Mouse (Mus musculus) layer of hippocampus, postnatal 14 days (tissue): Measurements from ENCODE around the gene Farp1. TPM values are rescaled to one million over a fixed set of nuclear protein-coding genes. Genes with fewer than 3 reads are reported as not detected.

Experiments used
- DNase-seq, 2 experiments: peaks; one replicate each; pipeline ENCODE4 v3.0.0; 2021 to 2022; ENCODE audit warnings: low spot score in 2 of 2, mixed read lengths in 1 of 2
- total RNA-seq, 2 experiments: library from RNA; stranded (reverse); gene quantifications; 2 replicates each; pipeline ENCODE4 v1.2.3; 2021

Farp1 gene
- total RNA-seq, 2 experiments from 2014 or later: 88.3 to 92.0 TPM

DNA sequence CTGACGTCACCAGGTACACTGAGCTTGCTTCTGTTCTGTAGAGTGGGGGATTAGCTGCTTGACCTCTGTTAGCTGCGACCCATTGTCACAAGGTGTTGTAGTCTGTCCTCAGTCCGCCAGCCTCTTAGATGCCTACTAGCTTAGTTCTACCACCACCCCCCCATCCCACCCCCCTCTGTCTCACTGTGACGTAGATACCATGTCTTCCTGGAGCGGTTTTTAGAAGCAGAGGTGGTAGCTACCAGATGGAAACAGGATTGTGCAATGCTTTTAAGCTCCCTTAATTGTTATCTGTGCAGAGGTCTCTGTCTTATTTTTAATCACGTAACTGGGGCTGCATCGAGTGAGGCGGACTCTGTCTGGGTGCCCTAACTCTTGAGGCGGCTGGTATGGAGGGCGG is 219.9 kb downstream of the Farp1 start:
- DNase-seq: no peak

DNA sequence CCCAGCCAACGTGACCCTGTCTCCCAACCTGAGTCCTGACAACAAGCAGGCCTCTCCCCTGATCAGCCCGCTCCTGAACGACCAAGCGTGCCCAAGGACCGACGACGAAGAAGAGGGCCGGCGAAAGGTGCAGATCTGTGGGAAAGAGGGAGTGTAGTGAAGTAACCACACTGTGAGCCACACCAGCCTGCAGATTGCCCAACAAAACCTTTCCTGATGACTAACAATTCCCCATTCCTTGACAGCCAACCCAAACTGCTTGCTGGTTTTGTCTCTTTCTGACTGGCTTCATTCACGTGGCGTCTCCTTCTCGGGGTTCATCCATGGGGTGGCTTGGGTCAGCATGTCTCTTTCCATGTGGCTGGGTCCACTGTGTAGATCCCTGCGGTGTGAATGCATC is 220.5 kb downstream of the Farp1 start:
- DNase-seq: no peak

DNA sequence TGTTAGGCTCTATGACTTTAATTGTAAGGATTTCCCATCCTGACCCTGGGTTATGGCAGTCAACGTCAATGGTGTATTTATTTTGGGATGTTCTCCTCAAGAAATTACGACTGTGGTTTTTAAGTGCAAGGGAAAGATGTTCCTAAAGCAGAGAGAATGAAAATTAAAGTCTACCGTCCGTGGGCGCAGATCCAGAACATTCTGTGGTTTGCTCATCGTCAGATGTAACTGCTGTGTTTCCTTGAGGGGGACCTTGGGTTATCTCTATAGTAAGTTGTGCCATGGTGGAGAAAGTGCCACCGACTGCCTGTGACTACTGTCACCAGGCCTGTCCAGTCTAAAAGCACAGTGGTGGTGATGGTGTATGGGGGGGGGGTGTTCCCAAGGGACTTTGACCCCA is 221.9 kb downstream of the Farp1 start:
- DNase-seq: no peak

DNA sequence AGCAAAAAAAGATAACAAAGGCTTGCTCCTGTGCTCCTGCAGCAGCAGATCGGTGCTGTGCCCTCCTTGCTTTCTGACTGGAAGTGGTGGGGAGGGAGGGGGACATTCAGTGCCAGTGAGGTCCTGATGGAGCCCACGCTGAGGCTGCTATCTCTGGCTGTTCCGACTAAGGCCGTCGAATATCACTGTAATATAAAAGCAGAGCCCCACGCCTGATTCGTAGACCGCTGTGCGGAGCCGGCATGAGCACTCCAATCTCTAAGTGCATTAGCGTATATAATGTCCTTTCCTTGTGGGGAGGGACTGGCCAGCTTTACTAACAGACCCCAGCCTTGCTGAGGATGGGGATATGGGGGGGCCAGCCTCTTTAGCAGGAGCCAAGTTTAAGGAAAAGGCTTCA is 224.3 kb downstream of the Farp1 start:
- DNase-seq: no peak

GRCm38 (mm10) chr14:121259789-121260188 is 224.8 kb downstream of the Farp1 start:
- peak; percentile 56 to 75 for DNase-seq

DNA sequence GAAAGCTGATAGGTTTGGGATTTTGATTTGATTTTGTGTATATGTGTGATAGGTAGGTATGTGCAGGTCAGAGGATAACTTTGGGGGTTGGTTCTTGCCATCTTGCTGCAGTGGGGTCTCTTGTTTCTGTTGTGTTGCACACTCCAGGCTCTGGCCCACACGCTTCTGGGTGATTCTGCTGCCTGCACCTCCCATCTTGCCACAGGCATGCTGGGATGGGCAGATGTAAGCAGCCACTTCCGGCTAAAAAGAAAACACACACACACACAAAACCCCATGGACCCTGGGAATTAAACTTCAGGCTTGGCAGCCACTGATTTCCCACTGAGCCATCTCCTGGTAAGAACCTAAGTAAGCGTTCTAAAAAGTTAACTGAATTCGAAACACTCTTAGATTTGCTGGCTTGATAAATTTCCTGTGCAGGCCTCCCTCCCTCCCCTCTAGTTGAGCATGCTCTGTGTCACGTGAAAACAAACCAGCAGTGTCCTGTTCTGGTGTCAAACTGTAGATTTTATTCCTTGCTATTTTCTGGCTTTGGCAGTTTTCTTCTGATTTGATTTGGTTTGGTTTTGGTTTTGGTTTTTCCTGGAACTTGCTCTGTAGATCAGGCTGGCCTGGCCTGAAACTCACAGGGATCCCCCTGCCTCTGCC is 226.4 kb downstream of the Farp1 start:
- DNase-seq: no peak

DNA sequence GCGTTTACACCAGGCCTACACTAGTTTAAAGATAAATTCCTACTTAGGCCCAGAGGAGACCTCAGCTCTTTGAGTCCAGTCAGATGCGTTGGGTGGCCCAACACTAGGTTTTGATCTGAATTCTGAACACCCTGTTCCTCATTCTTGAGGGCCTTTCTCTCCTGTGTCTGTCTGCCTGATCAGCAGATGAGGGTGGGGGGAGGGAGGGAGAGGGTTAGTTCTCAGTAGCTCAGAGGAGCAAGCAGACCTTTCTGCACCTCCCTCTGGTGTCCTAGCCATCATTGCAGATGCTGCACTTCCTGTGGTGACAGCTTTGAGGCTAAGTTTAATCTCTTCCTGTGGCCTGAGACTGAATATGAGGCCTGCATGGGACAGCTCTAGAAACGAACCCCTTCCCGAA is 227.6 kb downstream of the Farp1 start:
- DNase-seq: no peak

GRCm38 (mm10) chr14:121263912-121264311 is 228.9 kb downstream of the Farp1 start:
- DNase-seq: no peak

- no peak for DNase-seq
Observed at GRCm38 (mm10) chr14:121264453-121264852, 229.5 kb downstream of the Farp1 start.

GRCm38 (mm10) chr14:121267801-121268200 is 232.8 kb downstream of the Farp1 start:
- DNase-seq: no peak

DNA sequence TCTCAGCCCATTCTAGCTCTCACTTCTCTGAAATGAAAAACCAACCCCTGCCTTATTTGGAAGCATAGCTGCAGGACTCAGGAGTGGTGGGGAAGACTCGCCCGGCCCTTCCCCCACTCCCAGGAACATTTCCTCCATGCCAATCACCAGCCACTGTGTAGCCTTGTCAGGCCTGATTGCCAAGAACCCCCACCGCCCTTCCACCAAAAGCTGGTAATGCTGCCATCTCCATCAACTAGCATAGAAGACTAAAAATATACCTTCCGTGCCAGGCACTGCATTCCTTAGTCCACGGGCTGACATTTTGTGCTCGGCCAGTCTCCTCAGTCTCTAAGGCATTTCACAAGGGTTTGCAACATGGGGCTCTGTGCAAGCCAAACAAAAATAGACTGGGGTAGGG is 235.5 kb downstream of the Farp1 start:
- DNase-seq: no peak

- no peak for DNase-seq
Observed at GRCm38 (mm10) chr14:121274985-121275384, 240.0 kb downstream of the Farp1 start.

DNA sequence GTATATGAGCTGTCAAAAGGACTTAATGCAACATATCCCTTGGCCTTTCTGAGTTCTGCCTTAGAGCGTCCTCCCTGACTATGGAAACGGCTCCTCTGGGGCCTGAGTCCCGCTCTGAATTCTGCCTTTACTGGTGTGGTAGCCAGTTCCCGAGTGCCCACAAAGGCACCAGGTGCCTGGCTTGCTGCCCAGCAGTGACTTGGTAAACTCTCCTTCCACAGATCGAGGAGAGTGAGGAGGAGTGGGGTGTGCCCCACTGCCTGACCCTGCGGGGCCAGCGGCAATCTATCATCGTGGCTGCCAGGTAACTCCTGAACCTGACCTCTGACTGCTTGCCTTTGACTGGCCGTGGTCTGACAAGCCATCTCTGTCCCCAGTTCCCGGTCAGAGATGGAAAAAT is 241.0 kb downstream of the Farp1 start:
- DNase-seq: no peak

GRCm38 (mm10) chr14:121279106-121279505 is 244.1 kb downstream of the Farp1 start:
- DNase-seq: peak; percentile 83 to 84

DNA sequence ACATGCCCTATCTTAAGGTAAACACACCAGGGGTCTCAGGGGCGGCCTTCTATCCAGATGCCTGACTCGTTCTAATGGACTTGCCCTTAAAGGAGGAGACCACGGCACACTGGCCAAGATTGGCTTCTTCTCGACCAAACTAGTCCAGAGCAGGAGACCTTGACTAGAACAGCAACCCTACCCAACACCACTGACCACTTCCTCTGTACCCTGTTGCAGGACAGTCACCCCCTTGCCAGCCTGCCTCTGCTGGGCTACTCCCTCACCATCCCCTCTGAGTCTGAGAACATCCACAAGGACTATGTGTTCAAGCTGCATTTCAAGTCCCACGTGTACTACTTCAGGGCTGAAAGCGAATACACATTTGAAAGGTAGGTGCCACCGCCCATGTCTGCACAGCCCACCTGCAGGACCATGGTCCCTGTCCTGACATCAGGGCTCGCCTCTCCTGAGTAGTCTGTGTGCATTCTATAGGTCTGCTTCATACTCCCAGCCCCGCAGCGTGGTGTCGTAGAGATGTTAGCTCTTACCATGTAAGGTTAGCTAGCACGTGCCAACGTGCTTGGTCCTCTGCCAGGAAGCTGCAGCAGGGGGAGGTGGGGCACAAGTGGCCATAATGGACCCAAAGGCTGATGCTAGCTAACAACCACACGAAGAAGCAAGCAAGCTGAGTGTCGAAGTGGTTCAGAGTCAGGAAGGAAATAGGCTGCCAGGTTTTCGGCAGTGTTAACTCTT is 245.8 kb downstream of the Farp1 start:
- no peak for DNase-seq

GRCm38 (mm10) chr14:121281336-121281710 is 246.3 kb downstream of the Farp1 start:
- DNase-seq: no peak

GRCm38 (mm10) chr14:121285379-121286120 is 250.6 kb downstream of the Farp1 start:
- no peak for DNase-seq

- no peak for DNase-seq
Observed at GRCm38 (mm10) chr14:121291881-121292280, 256.9 kb downstream of the Farp1 start.

- DNase-seq: no peak
Observed at GRCm38 (mm10) chr14:121292391-121292790, 257.4 kb downstream of the Farp1 start.

DNA sequence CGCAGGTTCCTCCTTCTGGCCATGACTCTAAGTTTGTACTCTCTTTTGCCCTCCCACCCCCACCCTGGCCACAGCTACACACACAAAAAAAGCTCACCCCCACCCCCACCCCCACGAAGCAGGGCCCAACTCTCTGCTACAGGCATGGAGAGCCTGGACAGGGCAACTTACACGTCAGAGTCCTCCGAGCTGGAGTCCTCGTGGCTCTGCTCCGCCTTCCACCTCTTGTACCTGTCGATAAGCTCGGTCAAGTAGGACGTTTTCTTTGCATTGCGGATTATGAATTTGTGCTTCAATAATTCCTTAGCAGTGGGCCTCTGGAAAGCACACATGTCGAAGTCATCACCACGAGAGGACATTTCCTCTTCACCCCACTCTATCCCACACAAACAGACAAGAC is 259.5 kb downstream of the Farp1 start:
- DNase-seq: no peak

- no peak for DNase-seq
Observed at GRCm38 (mm10) chr14:121297103-121297502, 262.1 kb downstream of the Farp1 start.

DNA sequence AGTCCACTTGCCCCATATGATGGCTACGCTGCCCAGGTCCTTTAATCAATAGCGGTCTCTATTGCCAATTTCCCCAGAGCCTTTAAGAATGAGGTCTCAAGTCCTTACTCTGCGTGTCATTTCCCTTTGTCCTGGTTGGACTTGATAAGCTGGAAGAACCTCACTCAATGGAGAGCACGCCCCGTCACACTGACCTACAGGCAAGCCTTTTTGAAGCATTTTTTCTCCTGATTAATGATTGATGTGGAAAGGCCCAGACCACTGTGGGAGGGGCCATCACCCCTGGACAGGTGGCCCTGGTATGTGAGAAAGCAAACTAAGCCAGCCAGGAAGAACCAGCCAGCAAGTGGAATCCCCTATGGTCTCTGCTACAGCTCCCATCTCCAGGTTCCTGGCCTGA is 263.5 kb downstream of the Farp1 start:
- no peak for DNase-seq
